Mouse (Mus musculus) C3H10T1/2 (cell line): Measurements from ENCODE around the gene Lrrc57. TPM values are rescaled to one million over a fixed set of nuclear protein-coding genes. Genes with fewer than 3 reads are reported as not detected.

Experiments used
- polyA plus RNA-seq, 2 experiments: library from polyadenylated mRNA; unstranded; fragments of >200 nt; fragmentation: generic; extraction: Trizol; gene quantifications; one replicate each; pipeline ENCODE4 v1.2.1; 2012; ENCODE audit warnings: missing spikeins in 2 of 2

Lrrc57 gene
- polyA plus RNA-seq = 1 to 10 TPM in 1 of 2 experiments, under 1 TPM in 1; 0.56 to 3.3 TPM

GRCm38 (mm10) chr2:120608830-120609723, at the start of gene Lrrc57, which contains the start of gene Haus2:
TSS of gene Lrrc57 (minus strand) at chr2:120609520.
TSS of gene Haus2 (plus strand) at chr2:120609383.

GRCm38 (mm10) chr2:120628886-120629735, 19.8 kb upstream of the Lrrc57 start, which contains the start of gene Stard9:
TSS of gene Stard9 (plus strand) at chr2:120629121.

GRCm38 (mm10) chr2:120566886-120567797, 42.2 kb downstream of the Lrrc57 start, which contains the start of gene Snap23:
TSS of gene Snap23 (plus strand) at chr2:120567671.

GRCm38 (mm10) chr2:120563235-120563990, 45.9 kb downstream of the Lrrc57 start, which contains the start of gene Zfp106:
TSS of gene Zfp106 (minus strand) at chr2:120563843.

Other genes starting within 250 kb of the Lrrc57 start
- 10 to 100 TPM in 1 of 2 experiments, under 1 TPM in 1; 0.36 to 10.3 TPM for gene Ganc, start 205.6 kb downstream of the Lrrc57 start, polyA plus RNA-seq
- 1 to 10 TPM in 1 of 2 experiments, under 1 TPM in 1; 0.26 to 8.1 TPM for gene Tmem87a, start 205.4 kb downstream of the Lrrc57 start, polyA plus RNA-seq
- under 1 TPM in 1 of 2 experiments, not detected in 1; 0.37 TPM for gene Capn3, start 153.5 kb downstream of the Lrrc57 start, polyA plus RNA-seq
- gene Zfp106, start 45.7 kb downstream of the Lrrc57 start, polyA plus RNA-seq = 10 to 100 TPM in 1 of 2 experiments, 1 to 10 TPM in 1; 2.2 to 19.0 TPM
- 1 to 10 TPM in 1 of 2 experiments, under 1 TPM in 1; 0.66 to 8.3 TPM for gene Snap23, start 41.8 kb downstream of the Lrrc57 start, polyA plus RNA-seq
- 1 to 10 TPM in 1 of 2 experiments, under 1 TPM in 1; 0.37 to 1.9 TPM for gene Haus2, start 137 bp downstream of the Lrrc57 start, polyA plus RNA-seq
- gene Stard9, start 19.6 kb upstream of the Lrrc57 start, polyA plus RNA-seq = 1 to 10 TPM in 1 of 2 experiments, under 1 TPM in 1; 0.27 to 4.8 TPM
- gene Cdan1, start 240.6 kb upstream of the Lrrc57 start, polyA plus RNA-seq = 1 to 10 TPM; 2.8 to 6.8 TPM
- gene Ttbk2, start 241.1 kb upstream of the Lrrc57 start, polyA plus RNA-seq = 1 to 10 TPM in 1 of 2 experiments, under 1 TPM in 1; 0.06 to 1.9 TPM